Mouse (Mus musculus): ENCODE data around the gene Thada.

Gene Thada

DNA sequence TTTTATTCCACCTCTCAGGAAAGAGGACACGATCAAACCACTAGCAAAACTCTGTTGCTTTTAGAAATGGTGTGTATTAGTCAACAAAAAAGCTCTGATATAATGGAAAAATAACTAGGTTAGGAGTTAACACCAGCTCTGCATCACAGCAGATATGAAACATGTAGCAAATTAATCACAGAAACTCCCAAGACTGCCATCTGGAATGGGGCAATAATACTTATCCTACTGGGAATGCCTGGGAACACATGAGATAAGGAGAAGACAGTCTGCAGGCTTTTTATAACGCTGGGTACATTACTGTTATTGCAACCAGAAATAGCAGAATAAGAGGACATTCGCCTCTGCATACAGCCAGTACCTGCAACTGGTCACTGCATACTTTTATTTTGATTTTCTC is 96.2 kb downstream of the Thada start:
- no peak for DNase-seq

DNA sequence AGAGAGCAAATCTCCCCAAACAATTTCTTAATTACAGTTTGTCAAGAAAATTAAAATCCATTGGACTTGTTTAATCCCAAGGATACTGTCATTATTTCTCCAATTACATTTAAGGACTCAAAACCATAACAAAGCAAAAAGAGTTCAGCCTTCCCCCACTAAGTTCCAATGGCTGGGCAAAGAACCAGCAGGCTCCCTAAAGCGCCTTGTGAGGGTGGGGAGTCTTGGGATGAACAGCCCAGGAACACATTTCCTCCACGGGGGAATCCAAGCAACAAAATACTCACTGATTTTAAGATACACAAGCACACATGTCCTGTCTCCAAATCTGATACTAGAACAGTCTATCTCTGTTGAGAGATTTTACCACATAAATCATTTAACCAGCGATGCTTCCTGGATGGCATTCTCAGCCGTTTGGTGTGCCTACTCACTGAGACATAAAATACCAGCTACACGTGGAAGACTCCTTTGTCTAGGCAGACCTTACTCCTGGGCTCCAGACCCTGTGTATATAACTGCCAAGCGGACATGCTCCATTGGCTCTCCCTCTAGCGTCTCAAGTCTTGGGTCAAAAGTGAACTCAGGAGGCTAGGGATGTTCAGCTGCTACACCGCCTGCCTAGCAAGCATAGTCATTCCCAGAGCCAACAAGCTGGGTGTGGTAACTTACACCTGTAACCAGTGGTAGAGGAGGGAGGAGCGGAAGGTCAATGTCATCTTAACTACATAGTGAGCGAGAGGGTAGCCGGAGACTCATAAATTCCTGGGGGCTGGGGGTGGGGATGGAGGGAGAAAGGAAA is 97.6 kb downstream of the Thada start:
- peak; percentile 23 to 53 for DNase-seq

DNA sequence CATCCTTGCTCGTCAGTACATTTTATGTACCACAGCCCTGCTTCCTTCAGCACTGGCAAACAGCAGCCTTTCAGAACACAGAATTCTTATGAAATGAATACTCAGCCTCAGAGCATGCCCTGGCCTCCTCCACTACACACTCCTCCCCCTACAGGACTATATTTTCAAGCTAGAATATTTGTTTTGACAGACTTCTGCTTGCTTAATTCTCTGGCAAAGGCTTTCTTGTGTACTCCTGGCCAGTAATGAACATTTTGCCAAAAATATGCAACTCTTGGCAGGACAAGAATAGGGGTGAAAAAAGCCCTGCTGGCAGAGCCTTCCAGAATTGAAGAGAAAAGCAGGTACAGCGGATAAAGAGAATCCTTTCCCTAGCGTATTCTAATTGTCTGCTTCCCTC is 98.3 kb downstream of the Thada start:
- peak in 1 of 2 experiments; percentile 29 for DNase-seq

DNA sequence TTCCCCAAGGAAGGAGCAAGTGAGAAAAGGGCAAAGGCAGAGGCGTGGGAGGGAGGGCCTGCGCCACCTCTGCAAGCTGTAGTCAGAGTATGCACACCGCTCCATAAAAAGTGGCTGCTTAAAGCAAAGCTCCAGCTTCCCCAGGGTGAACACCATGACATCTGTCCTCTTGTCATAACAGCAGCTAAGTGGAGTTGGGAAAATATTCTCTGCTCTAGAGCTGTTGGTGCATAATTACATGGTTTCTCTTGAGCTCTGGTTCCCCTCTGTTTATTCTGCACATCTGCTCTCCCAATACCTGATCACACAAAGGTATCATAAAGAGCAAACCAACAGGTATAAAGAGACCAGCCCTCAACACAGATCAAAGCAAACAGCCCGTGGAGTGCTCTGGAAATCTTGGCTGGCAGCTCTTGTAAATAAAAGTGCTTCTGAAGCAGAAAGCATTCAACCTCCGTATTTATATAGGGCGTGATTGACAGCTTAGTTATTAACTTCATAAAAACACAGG is 100.2 kb downstream of the Thada start:
- peak; percentile 25 to 39 for DNase-seq

DNA sequence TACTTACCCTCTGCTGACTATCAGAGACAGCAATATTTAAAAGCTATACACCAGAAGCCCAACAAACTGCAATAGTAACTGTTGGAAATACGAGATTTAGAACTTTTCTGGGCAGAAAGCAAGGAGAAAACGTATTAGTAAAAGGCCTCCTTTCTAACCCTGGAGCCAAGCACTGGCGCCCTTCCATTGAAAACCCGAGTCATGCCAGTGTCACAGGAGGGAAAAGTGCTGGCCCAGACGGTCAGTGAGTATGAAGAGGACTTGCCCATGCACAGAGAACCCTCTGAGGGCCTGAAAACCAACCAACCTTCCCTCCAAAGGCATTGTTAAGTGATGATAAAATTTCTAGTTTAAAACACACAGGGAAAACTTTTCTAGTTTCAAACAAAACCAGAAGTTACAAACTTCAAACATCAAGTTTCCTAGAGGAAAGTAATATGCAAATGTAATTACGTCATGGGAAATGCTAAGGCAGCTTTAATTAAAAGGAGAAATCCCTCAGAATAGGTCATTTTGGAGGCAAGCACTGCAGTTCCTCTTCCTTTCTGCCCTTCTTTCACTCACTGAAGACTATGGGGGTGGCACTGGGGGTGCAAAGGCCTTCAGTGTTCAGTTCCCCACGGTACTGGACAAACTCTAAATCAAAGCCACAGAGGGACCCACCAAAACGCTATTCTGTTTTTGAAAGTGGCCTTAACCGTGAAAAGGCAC is 100.8 kb downstream of the Thada start:
- DNase-seq: peak in 1 of 2 experiments; percentile 29

DNA sequence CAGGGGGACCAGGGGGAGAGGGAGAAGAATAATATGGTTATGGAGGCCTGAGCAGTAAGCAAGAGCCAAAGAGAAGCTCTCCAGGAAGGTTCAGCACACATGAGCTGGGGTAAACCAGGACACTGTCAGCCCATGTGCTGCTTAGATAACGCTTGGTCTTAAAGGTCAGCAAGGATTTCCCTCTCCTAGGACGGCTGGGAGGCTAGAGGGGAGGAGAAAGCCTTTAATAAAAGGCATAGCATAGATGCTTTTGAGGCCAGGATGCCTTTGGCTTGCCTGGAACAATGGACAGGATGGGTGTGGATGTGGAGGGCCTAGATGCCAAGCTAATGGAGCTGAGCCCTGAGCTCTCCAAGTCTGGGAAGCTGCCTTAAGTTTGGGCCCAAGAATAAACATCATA is 102.6 kb downstream of the Thada start:
- no peak for DNase-seq

DNA sequence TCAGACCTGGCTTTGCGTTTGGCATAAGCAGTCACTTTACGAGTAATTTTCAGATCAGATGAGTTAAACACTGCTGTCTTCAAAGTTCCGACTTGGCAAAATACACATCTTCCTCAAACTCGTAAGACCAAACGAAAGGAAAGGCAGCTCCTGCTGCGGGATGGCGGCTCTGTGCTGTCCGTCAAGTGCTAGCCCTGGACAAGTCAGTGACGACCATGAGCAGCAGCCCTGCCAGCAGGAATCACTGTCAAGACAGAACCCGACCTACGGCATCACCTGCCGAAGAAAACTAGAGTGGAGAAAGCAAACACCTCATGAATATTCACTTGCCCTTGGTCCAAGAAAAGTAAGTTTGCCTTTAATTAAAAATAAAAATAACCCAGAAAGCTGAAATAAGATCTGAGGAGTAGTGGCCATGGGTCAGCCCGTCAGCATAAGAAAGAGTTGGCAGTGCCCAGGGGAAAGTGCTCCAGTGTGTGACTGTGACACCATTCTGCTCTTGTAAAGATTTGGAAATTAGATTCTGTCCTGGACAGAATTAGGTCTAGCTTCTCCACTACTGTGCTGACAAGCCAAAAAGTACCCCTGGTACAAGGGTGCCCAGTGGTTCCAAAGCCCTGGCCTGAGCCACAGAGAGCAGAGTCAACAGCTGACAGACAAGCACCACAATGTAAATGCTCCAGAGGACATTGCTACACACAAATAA is 103.3 kb downstream of the Thada start:
- no peak for DNase-seq

DNA sequence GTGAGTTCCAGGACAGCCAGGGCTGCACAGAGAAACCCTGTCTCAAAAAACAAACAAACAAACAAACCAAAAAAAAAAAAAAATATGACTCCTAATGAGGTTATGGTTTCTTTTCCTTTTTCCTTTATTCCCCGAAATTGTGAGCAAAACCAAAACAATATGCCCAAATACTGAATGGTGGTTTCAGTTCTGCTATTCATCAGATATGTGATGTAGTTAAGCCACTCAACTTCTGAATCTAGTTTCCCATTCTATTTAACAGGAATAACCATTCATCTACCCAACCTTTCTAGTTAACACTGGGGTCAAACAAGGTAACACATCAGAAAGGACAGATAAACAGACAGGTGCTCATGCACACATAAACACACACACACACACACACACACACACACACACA is 105.0 kb downstream of the Thada start:
- DNase-seq: no peak

DNA sequence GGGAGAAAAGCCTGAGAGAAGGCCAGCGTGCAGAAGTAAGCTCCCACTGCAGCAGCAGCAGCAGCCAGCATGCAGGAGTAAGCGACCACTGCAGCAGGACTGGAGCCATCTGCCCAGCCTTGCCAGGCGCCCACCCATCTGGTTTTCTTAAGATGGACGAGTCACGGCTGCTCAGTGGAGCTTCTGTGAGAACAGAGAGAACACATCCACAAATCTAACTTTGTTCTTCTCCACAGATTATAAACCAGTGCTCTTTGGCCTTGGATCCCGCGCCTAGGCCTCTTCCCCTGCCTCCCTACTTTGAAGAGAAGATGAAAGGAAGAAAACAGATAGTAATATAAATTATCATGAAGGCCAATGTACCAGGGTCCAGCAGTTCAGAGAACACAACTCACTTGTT is 106.2 kb downstream of the Thada start:
- no peak for DNase-seq

DNA sequence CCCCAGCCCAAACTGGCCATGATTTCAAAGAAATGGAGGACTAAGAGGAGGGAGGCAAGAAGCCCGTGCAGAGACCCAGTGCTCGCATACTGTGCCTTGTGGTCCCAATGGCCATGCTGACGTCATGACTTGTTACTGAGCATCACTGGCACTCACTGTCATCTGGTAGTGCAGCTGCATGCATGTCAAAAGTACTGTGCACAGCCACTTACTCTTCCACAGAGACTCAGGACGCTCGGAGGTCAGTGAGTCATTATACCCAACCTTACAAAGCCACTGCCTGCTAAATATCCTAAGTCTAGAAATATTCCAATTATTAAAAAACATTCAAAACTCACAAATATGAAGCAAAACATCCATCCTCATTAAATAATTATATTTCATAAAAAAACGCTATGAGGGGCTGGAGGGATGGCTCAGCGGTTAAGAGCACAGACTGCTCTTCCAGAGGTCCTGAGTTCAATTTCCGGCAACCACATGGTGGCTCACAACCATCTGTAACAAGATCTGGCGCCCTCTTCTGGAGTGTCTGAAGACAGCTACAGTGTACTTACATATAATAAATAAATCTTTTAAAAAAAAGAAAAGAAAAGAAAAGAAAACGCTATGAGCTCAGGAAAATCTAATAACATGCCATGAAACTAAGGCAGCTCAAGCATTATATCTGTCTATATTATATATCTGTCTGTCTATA is 106.9 kb downstream of the Thada start:
- no peak for DNase-seq

DNA sequence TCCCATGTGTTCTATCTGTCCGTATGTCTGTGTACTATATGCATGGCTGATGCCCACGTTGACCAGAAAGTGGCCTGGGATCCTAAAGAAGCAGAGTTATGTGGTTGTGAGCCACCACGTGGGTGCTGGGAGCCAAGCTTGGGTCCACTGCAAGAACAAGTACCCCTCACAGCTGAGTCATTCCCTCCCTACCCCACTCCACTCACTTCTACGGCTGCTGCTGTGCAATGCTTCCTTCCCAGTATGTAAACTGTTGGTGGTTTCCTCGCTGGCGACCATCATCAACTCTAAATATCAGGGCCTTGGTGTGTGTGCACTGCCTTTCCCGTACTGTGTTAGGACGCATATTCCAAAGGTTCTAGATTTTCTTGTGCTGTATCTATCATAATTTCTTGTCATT is 108.2 kb downstream of the Thada start:
- DNase-seq: no peak

DNA sequence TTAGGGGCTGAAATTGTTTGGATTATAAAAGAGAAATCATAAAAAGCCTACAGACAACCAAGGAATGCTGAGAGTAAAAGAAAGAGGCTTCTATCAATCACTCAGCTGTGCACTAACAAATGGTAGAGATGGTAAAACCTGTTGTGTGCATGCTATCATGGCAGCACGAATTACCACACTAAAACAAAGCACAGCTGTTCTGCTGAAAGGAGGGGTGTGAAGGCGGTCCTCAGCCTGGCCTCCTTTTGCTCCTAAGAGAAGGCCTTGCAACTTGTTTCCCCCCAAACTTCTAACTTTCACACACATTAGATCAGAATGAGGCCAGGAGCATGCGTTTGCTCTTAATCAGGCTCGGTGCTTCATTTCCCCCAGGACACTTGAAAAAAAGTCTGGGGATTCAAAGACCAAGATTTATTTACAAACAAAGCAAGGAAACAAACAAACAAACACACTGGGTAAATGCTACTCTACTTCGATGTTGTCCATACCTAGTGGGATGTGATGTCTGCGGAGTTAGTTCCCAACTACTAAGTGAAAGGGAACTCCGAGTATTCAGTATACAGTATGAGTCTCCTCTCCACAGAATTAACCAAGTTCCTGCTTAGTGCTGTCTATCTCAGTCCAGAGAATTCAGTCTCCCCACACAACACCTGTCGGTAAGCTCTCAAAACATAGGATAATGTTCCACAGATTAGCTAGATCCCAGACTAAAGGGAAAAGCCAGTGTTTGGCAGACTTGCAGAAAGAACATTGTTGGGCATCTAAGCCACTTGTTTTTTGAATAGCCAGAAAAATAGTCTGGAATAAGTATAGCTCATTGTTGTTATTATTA is 109.7 kb downstream of the Thada start:
- no peak for DNase-seq

DNA sequence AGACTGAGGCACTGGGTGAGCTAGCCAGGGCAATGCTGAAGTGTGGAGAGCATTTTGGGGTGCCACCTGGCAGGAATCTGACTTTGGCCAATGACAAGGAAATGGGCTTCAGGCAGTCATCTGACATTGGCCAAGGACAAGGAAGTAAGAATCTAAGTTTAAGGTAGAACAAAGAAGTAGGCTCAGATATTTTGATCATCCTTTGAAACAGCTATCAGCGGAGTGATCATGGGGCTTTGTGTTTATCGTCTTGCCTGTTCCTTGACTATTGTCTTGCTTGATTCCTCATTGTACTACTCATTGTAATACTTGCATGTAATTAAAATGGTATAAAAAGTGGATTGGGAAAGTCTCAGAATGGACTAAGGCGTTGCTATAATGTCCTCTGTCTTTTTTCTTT is 111.0 kb downstream of the Thada start:
- no peak for DNase-seq

DNA sequence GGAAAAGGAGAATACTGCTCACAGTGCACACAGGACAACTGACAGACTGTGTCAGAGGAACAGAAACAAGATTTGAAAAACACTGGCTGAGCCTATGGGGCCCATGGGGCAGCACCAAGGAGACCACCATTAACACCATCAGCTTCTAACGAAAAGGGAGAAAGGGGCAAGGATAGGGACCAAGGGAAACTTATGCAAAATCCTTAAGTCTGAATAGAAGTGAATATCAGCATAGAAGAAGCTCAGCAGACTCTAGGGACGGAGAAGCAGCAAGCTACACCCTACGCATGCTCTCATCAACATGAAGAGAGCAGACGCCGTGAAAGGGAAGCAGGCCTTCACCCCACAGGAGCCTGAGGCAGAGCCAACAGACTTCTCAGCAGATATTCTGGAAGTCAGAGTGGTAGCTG is 112.1 kb downstream of the Thada start:
- DNase-seq: no peak

DNA sequence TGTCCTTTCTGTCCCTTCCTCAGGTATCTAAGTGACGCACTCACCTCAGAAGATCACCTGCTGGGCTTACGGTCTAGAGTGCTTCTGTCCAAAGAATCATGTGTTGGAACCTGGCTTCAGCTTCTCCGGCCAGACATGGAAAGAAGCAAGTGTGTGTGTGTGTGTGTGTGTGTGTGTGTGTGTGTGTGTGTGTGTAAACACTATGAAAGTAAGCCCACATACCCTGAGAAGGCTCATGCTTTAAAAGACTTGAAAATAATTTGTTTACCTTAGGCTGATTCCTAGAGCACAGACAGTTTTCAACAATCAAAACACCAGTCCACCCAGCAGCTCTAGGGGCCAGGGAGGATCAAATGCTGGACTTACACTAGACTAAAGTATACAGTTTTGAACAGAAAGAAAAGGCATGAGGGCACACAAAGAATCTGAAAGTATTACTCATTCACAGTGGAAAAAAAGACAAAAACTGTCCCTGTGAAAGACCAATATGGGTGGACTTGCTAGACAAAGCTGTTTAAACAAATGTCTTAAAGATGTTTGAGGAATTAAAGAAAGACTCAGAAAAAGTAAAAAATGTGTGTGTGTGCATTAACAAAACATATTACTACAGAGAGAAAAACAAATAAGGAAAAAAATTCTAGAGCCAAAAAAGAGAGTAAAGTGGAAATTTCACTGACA is 112.6 kb downstream of the Thada start:
- no peak for DNase-seq

DNA sequence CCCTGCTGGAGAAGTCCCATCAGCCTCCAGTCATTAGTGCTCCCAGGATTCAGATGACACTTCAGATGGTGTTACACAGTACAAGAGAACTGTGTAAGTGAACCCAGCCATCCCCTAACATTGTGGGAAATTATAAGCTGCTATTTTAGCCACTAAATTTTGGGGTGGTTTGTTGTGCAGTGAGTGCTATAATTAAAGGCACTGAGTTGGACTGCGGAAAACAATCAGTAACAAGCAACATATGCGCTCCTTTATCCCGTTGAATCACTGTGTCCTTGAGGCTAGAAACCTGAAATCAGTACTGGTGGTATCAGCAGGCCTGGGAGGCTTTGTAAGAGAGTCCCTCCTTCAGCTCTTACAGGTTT is 113.2 kb downstream of the Thada start:
- no peak for DNase-seq

DNA sequence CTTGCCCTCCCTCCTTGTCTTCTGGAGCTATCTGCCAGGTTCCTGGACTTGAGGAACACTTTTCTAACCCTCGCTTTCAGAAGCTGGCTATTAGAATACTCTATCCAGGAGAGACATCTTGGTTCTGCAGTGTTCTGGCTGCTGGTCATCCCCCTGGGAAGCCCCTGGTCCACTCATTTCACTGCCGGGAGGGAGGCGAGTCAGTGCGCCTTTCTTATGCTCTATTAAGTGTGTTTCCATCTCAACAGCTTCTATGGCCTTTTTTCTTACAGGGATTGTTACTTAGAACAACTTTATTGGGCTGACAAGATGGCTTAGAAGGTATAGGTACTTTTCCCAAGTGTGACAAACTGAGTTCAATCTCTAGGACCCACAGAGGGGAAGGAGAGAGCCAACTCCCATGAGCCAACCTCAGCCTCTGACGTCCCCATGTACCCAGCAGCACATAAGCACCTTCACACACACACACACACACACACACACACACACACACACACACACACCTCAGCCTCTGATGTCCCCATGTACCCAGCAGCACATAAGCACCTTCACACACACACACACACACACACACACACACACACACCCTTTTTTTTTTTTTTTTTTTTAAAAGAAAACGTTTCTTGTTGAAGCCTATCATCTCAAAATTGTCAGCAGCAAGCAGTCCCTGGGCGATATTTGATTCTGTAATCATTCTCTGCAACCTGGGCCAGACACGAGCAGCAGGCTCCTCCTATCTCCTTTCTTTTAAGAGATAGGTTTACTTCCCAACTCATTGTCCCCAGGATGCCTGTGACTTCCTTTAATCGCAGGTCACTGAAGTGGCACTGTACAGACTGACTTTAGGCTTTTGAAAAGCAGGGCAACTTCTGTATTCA is 113.9 kb downstream of the Thada start:
- no peak for DNase-seq

DNA sequence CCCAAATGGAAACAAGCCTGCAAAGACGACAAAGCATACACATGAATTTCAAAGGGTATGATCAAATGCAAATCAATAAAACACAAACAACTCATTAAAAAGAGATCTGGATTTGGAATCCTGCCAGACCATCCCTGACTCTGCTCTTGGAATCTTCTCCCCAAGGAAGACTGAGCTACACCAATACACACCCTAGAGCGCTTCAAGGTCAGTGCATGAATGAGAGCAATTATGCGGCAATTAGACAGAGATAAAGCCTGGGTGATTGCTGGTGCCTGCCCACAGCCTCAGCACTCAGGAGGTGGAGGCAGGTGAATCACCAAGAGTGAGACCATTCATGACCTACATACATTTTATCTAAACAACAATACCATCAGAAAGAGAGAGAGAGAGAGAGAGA is 114.7 kb downstream of the Thada start:
- DNase-seq: no peak

DNA sequence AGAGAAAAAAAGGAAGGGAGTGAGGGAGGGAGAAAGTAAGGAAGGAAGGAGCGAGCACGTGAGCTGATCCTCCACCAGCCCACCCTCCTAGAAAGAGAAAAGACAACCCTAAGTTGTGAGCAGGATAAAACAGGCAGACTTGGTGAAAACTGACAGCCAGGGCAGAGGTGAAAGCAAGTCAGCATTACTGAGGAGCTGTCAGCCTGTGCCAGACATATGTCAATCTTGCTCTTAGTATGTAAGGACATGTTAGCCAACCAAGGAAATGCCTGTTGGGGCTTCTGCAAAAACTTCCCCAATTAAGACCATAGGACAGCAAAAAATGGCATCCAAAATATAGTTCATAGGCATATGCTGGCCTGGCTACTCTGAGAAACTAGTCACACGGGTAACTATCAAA is 117.1 kb downstream of the Thada start:
- no peak for DNase-seq

DNA sequence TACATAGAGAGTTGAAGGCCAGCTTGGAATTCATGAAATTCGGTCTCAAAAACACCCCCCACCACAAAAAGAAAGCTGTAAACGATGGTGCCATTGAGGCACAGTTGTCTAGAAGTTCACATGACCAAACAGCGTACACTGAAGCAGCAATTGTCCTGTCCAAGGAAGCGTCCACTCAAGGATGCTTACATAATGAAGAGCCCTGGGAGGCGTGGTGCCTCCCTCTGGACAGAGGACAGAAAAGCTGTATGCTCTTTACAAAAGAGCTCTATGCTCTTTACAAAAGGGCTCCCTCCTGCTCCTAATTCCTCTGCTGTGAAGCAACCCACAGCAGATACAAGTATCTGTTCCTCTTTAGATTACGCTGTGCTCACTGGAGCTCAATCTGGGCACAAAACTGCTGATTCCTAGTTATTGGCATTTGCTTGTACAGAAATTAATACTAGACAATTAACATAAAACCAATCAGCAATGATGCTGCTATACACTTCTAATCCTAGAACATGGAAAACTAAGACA is 123.6 kb downstream of the Thada start:
- DNase-seq: no peak
